Comparison of ENCODE assay signal across 26 mouse cellular contexts in the genomic region with DNA sequence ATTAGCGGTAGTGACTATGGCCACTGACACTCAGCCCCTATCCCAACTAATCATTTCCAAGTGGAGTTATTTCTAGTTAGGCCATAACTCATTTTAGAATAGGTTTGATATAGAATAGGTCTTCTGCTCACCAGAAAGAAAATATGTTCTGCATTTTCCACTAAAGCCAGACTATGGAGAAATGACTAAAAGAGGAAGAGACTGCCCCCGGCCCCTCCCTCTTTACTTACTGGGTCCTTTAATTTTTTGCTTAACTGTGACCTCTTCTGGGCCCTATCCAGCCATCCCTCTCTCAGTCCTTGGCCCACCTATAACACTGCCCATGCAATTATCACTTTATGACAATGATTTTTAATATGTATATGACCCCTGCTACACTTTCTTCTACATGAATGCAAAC.
DNase-seq lines count a peak whose midpoint lies in the region; ATAC-seq and TF ChIP-seq lines count a peak whose summit lies in the region.
"Had no signal": no experiment of that assay in that cellular context is flagged by ENCODE, and none has a peak within 500 bp of the region (broad histone marks: within the 10 kb centered on the region; RNA-seq: fewer than 3 reads in every experiment).

No protein-coding gene starts in this region.

- H3K9ac ChIP-seq in hindbrain, postnatal 0 days (replicated peaks; ENCODE audit: low read length): no peak overlapping the region
- H3K9ac ChIP-seq in hindbrain, embryonic 13.5 days: no peak overlapping the region
- H3K9ac ChIP-seq: forebrain, embryonic 13.5 days; heart, embryonic 13.5 days; hindbrain, embryonic 12.5 days had no signal

- ATAC-seq in hindbrain, postnatal 0 days: no peak
- no peak for ATAC-seq in hindbrain, embryonic 13.5 days (ENCODE audit: low FRiP score)
- ATAC-seq in granulocyte monocyte progenitor cell, adult 5-6 weeks (replicated peaks; ENCODE audit: poor library complexity, severe bottlenecking): peak; percentile 87
- ATAC-seq in megakaryocyte progenitor cell, adult 5-6 weeks (replicated peaks; ENCODE audit: poor library complexity): peak; percentile 80
- ATAC-seq: forebrain, embryonic 13.5 days; forebrain, embryonic 16.5 days; hindbrain, embryonic 16.5 days; inflammation-experienced regulatory T-cells, adult 6 months; intestine, embryonic 16.5 days; Patski had no signal

- TF ChIP-seq CTCF in hindbrain, postnatal 0 days (IDR thresholded peaks at IDR 0.05; ENCODE audit: low read depth): no peak
- TF ChIP-seq CTCF in kidney, adult 2 months (conservative IDR thresholded peaks at IDR 0.05; ENCODE audit: insufficient read depth, insufficient read length, low read depth, low read length): no peak

- H3K4me2 ChIP-seq in hindbrain, postnatal 0 days (ENCODE audit: low read depth, low read length): no peak overlapping the region
- no peak overlapping the region for H3K4me2 ChIP-seq in hindbrain, embryonic 13.5 days
- H3K4me2 ChIP-seq: forebrain, embryonic 13.5 days; heart, embryonic 13.5 days; hindbrain, embryonic 12.5 days had no signal

- no peaks in the 10 kb centered on the region for H3K27me3 ChIP-seq in hindbrain, postnatal 0 days (ENCODE audit: insufficient read depth, low read length)
- no peaks in the 10 kb centered on the region for H3K27me3 ChIP-seq in hindbrain, embryonic 13.5 days
- no peaks in the 10 kb centered on the region for H3K27me3 ChIP-seq in kidney, adult 2 months (replicated peaks; ENCODE audit: control insufficient read depth, insufficient read depth, low read length)
- H3K27me3 ChIP-seq: CH12.LX; forebrain, embryonic 13.5 days; heart, embryonic 13.5 days; hindbrain, embryonic 12.5 days; Patski had no signal

- WGBS in hindbrain, postnatal 0 days: 98% methylated on average over 2 of the region's 2 CpGs
- WGBS in hindbrain, embryonic 13.5 days: 97% methylated on average over 2 of the region's 2 CpGs
- WGBS in kidney, adult 2 months: 92% methylated on average over 2 of the region's 2 CpGs

- peak; percentile 28 for DNase-seq in cerebellum, adult 9-10 months
- no peak for DNase-seq in cerebellum, postnatal 14 days
- no peak for DNase-seq in hindbrain, postnatal 0 days (ENCODE audit: low spot score)
- no peak for DNase-seq in kidney, adult 2 months
- no peak for DNase-seq in spleen, postnatal 10 days (ENCODE audit: low spot score in 2 of 2)
- DNase-seq: adrenal gland, postnatal 14 days; B cell, adult 2 months; heart, adult 2 months; heart, postnatal 14 days; heart, postnatal 4 days; kidney, adult 18-20 months had no signal

- H3K27ac ChIP-seq in hindbrain, postnatal 0 days: 0 out of 2 replicates have a peak overlapping the region, but pooled peaks have one; percentile 15
- H3K27ac ChIP-seq in hindbrain, embryonic 13.5 days: no peak overlapping the region
- H3K27ac ChIP-seq in kidney, adult 2 months (ENCODE audit: insufficient read depth, low read depth, low read length): no peak overlapping the region
- H3K27ac ChIP-seq: forebrain, embryonic 10.5 days; forebrain, embryonic 13.5 days; heart, adult 2 months; heart, embryonic 10.5 days; heart, embryonic 13.5 days; hindbrain, embryonic 12.5 days had no signal

- no peak overlapping the region for H3K4me3 ChIP-seq in hindbrain, postnatal 0 days (ENCODE audit: low read length)
- H3K4me3 ChIP-seq in hindbrain, embryonic 13.5 days: no peak overlapping the region
- H3K4me3 ChIP-seq in kidney, adult 2 months (ENCODE audit: insufficient read depth, low read depth, low read length): no peak overlapping the region
- H3K4me3 ChIP-seq: forebrain, embryonic 10.5 days; forebrain, embryonic 13.5 days; heart, adult 2 months; heart, embryonic 10.5 days; heart, embryonic 13.5 days; hindbrain, embryonic 12.5 days had no signal

- no peaks in the 10 kb centered on the region for H3K4me1 ChIP-seq in hindbrain, postnatal 0 days (ENCODE audit: insufficient read depth, low read length)
- peaks cover 3% of the 10 kb centered on the region; the same call in 1 of the 2 replicates for H3K4me1 ChIP-seq in hindbrain, embryonic 13.5 days (replicated peaks)
- H3K4me1 ChIP-seq in kidney, adult 2 months (ENCODE audit: control insufficient read depth, insufficient read depth, low read length): no peaks in the 10 kb centered on the region
- H3K4me1 ChIP-seq: forebrain, embryonic 10.5 days; forebrain, embryonic 13.5 days had no signal

- H3K36me3 ChIP-seq in hindbrain, postnatal 0 days (ENCODE audit: insufficient read depth, low read length): no peaks in the 10 kb centered on the region
- H3K36me3 ChIP-seq in hindbrain, embryonic 13.5 days: no peaks in the 10 kb centered on the region
- H3K36me3 ChIP-seq in kidney, adult 2 months (ENCODE audit: control insufficient read depth, insufficient read depth, low read length): no peaks in the 10 kb centered on the region
- H3K36me3 ChIP-seq: forebrain, embryonic 10.5 days; G1E; heart, embryonic 10.5 days; heart, embryonic 13.5 days; hindbrain, embryonic 12.5 days had no signal

- no peaks in the 10 kb centered on the region for H3K9me3 ChIP-seq in hindbrain, postnatal 0 days (ENCODE audit: low read length)
- H3K9me3 ChIP-seq in hindbrain, embryonic 13.5 days: no peaks in the 10 kb centered on the region
- H3K9me3 ChIP-seq: forebrain, embryonic 10.5 days; forebrain, embryonic 13.5 days; heart, embryonic 10.5 days; heart, embryonic 13.5 days; hindbrain, embryonic 12.5 days had no signal

- no peak for TF ChIP-seq POLR2A in kidney, adult 2 months (IDR thresholded peaks at IDR 0.05; ENCODE audit: low read depth, low read length)

Comparison
In these comparisons a context has a peak if more than half of its experiments do, and no peak if none do; other contexts are left out.
1. ATAC-seq: peak in granulocyte monocyte progenitor cell, adult 5-6 weeks (single experiment) and megakaryocyte progenitor cell, adult 5-6 weeks (single experiment); none in hindbrain, postnatal 0 days (single experiment) and hindbrain, embryonic 13.5 days (single experiment).